Mouse (Mus musculus) C2C12 (cell line): Measurements from ENCODE around the gene Gm8994. TPM values are rescaled to one million over a fixed set of nuclear protein-coding genes. Genes with fewer than 3 reads are reported as not detected.

Source experiments
- H3K27me3 ChIP-seq: one replicate; pipeline ENCODE4 v1.6.1; 2011; ENCODE audit not compliant: control insufficient read depth, insufficient read depth, insufficient read length
- H3K36me3 ChIP-seq: one replicate; pipeline ENCODE4 v1.6.1; 2011; ENCODE audit not compliant: control insufficient read depth, insufficient read depth
- H3K4me3 ChIP-seq: one replicate; pipeline ENCODE4 v1.5.1; 2011; ENCODE audit warnings: mild to moderate bottlenecking, control low read depth; ENCODE audit not compliant: poor library complexity, insufficient read depth, severe bottlenecking
- H3K79me2 ChIP-seq: one replicate; pipeline ENCODE4 v1.6.1; 2011; ENCODE audit not compliant: control insufficient read depth, insufficient read depth
- H3K79me3 ChIP-seq: one replicate; pipeline ENCODE4 v1.6.1; 2011; ENCODE audit warnings: low read depth, control low read depth
- H3ac ChIP-seq: one replicate; pipeline ENCODE3; 2011; ENCODE audit warnings: low read depth; ENCODE audit not compliant: control insufficient read depth, insufficient read length
- CEBPB ChIP-seq: IDR thresholded peaks from one replicate; pipeline ENCODE4 v1.6.1; 2011; ENCODE audit warnings: low read depth, mild to moderate bottlenecking, control low read depth, moderate library complexity
- CTCF ChIP-seq: IDR thresholded peaks from one replicate; pipeline ENCODE4 v1.5.1; 2011; ENCODE audit not compliant: control insufficient read depth, insufficient read depth, insufficient read length
- FOSL1 ChIP-seq: IDR thresholded peaks from one replicate; pipeline ENCODE4 v1.8.0; 2011; ENCODE audit warnings: mild to moderate bottlenecking, low read length; ENCODE audit not compliant: poor library complexity, insufficient read depth, severe bottlenecking
- MAX ChIP-seq: IDR thresholded peaks from one replicate; pipeline ENCODE4 v1.6.1; 2011; ENCODE audit warnings: mild to moderate bottlenecking, control low read depth
- MYOD1 ChIP-seq: IDR thresholded peaks from one replicate; pipeline ENCODE4 v1.6.1; 2011; ENCODE audit warnings: low read depth; ENCODE audit not compliant: control insufficient read depth, insufficient read length
- MYOG ChIP-seq: IDR thresholded peaks from one replicate; pipeline ENCODE4 v1.6.1; 2011; ENCODE audit not compliant: control insufficient read depth, insufficient read length; ENCODE audit errors: extremely low read depth
- USF1 ChIP-seq: IDR thresholded peaks from one replicate; pipeline ENCODE4 v1.6.1; 2011; ENCODE audit warnings: low read depth, mild to moderate bottlenecking, control low read depth, moderate library complexity
- polyA plus RNA-seq: library from polyadenylated mRNA; unstranded; fragments of >200 nt; fragmentation: generic; extraction: Trizol; gene quantifications from one replicate; pipeline ENCODE4 v1.2.1, GENCODE M21; 2012; ENCODE audit warnings: missing spikeins

The Gm8994 gene
- polyA plus RNA-seq, 1 experiment: 0.16 TPM

DNA sequence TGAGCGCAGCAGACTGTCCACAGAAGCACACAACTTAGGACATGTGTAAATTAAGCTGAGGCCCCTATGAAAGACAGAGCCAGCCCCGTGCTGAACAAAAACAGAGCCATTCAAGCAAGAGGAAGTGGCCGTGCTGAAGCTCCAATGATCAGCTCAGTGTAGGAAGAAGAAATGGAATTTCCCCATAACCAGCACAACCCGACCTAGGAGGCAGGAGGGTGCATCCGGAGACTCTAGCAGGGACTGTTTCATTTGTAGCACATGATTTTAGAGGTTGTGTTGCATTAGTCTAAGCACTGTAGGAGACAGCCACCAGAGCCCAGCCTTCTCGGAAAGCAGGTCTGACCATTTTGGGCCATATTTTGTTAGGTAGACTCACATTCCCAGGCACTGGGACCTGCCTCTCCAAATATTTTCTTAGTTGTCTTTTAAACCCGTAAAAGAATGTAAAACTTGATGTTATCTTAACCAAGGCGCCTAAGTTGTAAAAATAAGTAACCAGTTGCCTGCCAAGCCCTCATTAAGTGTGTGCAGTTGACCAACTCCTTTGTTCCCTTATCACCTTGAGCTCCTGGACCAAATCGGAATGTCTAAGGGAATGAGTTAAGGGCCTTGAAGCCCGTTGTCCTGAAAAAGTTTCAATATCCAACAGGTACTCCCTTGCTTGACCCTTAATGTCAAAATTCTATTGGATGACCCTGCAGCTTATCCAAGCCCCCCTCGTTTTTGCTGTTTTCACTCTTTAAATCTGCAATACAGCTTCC, 35.2 kb upstream of the Gm8994 start:
- TF ChIP-seq FOSL1: no peak
- no peak for TF ChIP-seq MAX
- no peak for TF ChIP-seq CEBPB
- no peak for TF ChIP-seq CTCF
- TF ChIP-seq MYOG: no peak
- no peak for TF ChIP-seq USF1
- TF ChIP-seq MYOD1: no peak
- no peak overlapping the region for H3K4me3 ChIP-seq
- H3K27me3 ChIP-seq: no peaks in the 10 kb centered on the region
- H3K79me3 ChIP-seq: no peaks in the 10 kb centered on the region
- H3ac ChIP-seq: no peak overlapping the region
- no peaks in the 10 kb centered on the region for H3K79me2 ChIP-seq
- no peaks in the 10 kb centered on the region for H3K36me3 ChIP-seq

GRCm38 (mm10) chr6:136293700-136294099, 33.6 kb upstream of the Gm8994 start:
- Histone ChIP-seq H3K4me3 (no peak overlapping the region), H3K79me3 (no peaks in the 10 kb centered on the region), H3K27me3 (no peaks in the 10 kb centered on the region), H3K79me2 (no peaks in the 10 kb centered on the region), H3ac (no peak overlapping the region), H3K36me3 (no peaks in the 10 kb centered on the region)
- no peak for TF ChIP-seq MYOG
- no peak for TF ChIP-seq CEBPB
- TF ChIP-seq USF1: no peak
- no peak for TF ChIP-seq MAX
- no peak for TF ChIP-seq FOSL1
- TF ChIP-seq MYOD1: no peak
- no peak for TF ChIP-seq CTCF

- Histone ChIP-seq H3K27me3 (no peaks in the 10 kb centered on the region), H3ac (no peak overlapping the region), H3K79me2 (no peaks in the 10 kb centered on the region), H3K36me3 (no peaks in the 10 kb centered on the region), H3K4me3 (no peak overlapping the region), H3K79me3 (no peaks in the 10 kb centered on the region)
- no peak for TF ChIP-seq CEBPB
- TF ChIP-seq MYOG: no peak
- no peak for TF ChIP-seq USF1
- no peak for TF ChIP-seq MAX
- TF ChIP-seq MYOD1: no peak
- no peak for TF ChIP-seq FOSL1
- TF ChIP-seq CTCF: no peak
These were observed 31.5 kb upstream of the Gm8994 start for GRCm38 (mm10) chr6:136295821-136296220.

- Histone ChIP-seq H3ac (no peak overlapping the region), H3K36me3 (no peaks in the 10 kb centered on the region)
These were observed 31.1 kb upstream of the Gm8994 start for GRCm38 (mm10) chr6:136296251-136296650.

DNA sequence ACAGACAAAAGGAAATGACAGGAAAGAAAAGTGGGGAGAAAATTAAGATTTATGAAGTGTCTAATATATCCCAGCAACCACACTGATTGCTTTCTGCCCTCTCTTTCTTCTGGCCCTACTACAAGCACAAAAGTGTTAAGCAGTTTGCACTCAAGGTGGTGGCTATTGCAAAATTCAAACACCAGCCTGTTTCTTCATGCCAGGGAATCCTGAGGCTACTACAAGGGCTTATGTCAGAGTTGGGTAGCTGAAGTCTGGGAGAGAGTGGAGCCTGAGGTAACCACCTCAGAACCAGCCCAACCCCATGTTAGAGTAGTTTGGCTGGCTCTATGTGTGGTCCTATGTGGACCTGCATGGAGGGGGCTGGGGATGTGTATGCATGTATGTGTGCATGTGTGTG, 23.8 kb upstream of the Gm8994 start:
- TF ChIP-seq FOSL1 (no peak), CTCF (no peak), MYOG (no peak), MAX (no peak), USF1 (no peak), CEBPB (no peak), MYOD1 (no peak)
- no peaks in the 10 kb centered on the region for H3K79me2 ChIP-seq

More at GRCm38 (mm10) chr6:136296251-136296650, 31.1 kb upstream of the Gm8994 start:
- Histone ChIP-seq H3K79me2 (no peaks in the 10 kb centered on the region), H3K79me3 (no peaks in the 10 kb centered on the region), H3K27me3 (no peaks in the 10 kb centered on the region), H3K4me3 (no peak overlapping the region)
- TF ChIP-seq MYOD1: no peak

More for the DNA sequence above, 23.8 kb upstream of the Gm8994 start:
- Histone ChIP-seq H3ac (no peak overlapping the region), H3K27me3 (no peaks in the 10 kb centered on the region), H3K36me3 (no peaks in the 10 kb centered on the region), H3K4me3 (no peak overlapping the region), H3K79me3 (no peaks in the 10 kb centered on the region)
